Mouse (Mus musculus): Measurements from ENCODE around the gene Mrgprg. TPM values are rescaled to one million over a fixed set of nuclear protein-coding genes. Genes with fewer than 3 reads are reported as not detected.

Gene Mrgprg
- total and polyA plus RNA-seq, 3 experiments = 0.16 TPM; not detected in 2

- no peaks in the 10 kb centered on the region for H3K9me3 ChIP-seq (replicated peaks)
- TF ChIP-seq TAL1 (conservative IDR thresholded peaks at IDR 0.05; ENCODE audit: low read depth, low read length) (no peak), GATA1 (IDR thresholded peaks at IDR 0.05; ENCODE audit: borderline replicate concordance, low read length) (no peak), GATA2 (IDR thresholded peaks at IDR 0.05; ENCODE audit: borderline replicate concordance, low read depth, low read length) (no peak), POLR2AphosphoS5 (IDR thresholded peaks at IDR 0.05; ENCODE audit: insufficient replicate concordance, low read depth, low read length) (no peak), CTCF (IDR thresholded peaks at IDR 0.05; ENCODE audit: low read depth, low read length) (no peak)
- no peak for DNase-seq (ENCODE audit: low spot score)
- no peaks in the 10 kb centered on the region for H3K36me3 ChIP-seq (replicated peaks)
- ATAC-seq (ENCODE audit: extremely low read depth, insufficient number of reproducible peaks, low FRiP score, poor library complexity, severe bottlenecking) = no peak
- H3K27me3 ChIP-seq (ENCODE audit: insufficient read depth, low read length) = peaks cover 31% of the 10 kb centered on the region
- no peak overlapping the region for H3K4me3 ChIP-seq (ENCODE audit: low read depth, low read length)
- H3K4me1 ChIP-seq (ENCODE audit: insufficient read depth, low read depth, low read length) = no peaks in the 10 kb centered on the region
Measured at GRCm38 (mm10) chr7:143739511-143740461, 27.0 kb downstream of the Mrgprg start.

GRCm38 (mm10) chr7:143738601-143739006 lies 28.2 kb downstream of the Mrgprg start:
- Histone ChIP-seq H3K27me3 (ENCODE audit: insufficient read depth, low read length) (peaks cover 36% of the 10 kb centered on the region), H3K4me3 (ENCODE audit: low read depth, low read length) (no peak overlapping the region), H3K9me3 (replicated peaks) (no peaks in the 10 kb centered on the region), H3K36me3 (replicated peaks) (no peaks in the 10 kb centered on the region), H3K4me1 (ENCODE audit: insufficient read depth, low read depth, low read length) (no peaks in the 10 kb centered on the region)
- ATAC-seq (ENCODE audit: extremely low read depth, insufficient number of reproducible peaks, low FRiP score, poor library complexity, severe bottlenecking) (no peak), DNase-seq (ENCODE audit: low spot score) (no peak)
- TF ChIP-seq TAL1 (conservative IDR thresholded peaks at IDR 0.05; ENCODE audit: low read depth, low read length) = no peak
- TF ChIP-seq GATA2 (IDR thresholded peaks at IDR 0.05; ENCODE audit: borderline replicate concordance, low read depth, low read length) = no peak
- no peak for TF ChIP-seq POLR2AphosphoS5 (IDR thresholded peaks at IDR 0.05; ENCODE audit: insufficient replicate concordance, low read depth, low read length)
- no peak for TF ChIP-seq GATA1 (IDR thresholded peaks at IDR 0.05; ENCODE audit: borderline replicate concordance, low read length)
- no peak for TF ChIP-seq CTCF (IDR thresholded peaks at IDR 0.05; ENCODE audit: low read depth, low read length)

GRCm38 (mm10) chr7:143738194-143738593 lies 28.6 kb downstream of the Mrgprg start:
- no peaks in the 10 kb centered on the region for H3K9me3 ChIP-seq (replicated peaks)
- peaks cover 40% of the 10 kb centered on the region for H3K27me3 ChIP-seq (ENCODE audit: insufficient read depth, low read length)
- no peaks in the 10 kb centered on the region for H3K36me3 ChIP-seq (replicated peaks)
- TF ChIP-seq GATA2 (IDR thresholded peaks at IDR 0.05; ENCODE audit: borderline replicate concordance, low read depth, low read length) = no peak
- TF ChIP-seq TAL1 (conservative IDR thresholded peaks at IDR 0.05; ENCODE audit: low read depth, low read length) = no peak
- TF ChIP-seq POLR2AphosphoS5 (IDR thresholded peaks at IDR 0.05; ENCODE audit: insufficient replicate concordance, low read depth, low read length) = no peak
- TF ChIP-seq GATA1 (IDR thresholded peaks at IDR 0.05; ENCODE audit: borderline replicate concordance, low read length) = no peak
- TF ChIP-seq CTCF (IDR thresholded peaks at IDR 0.05; ENCODE audit: low read depth, low read length) = no peak
- no peak overlapping the region for H3K4me3 ChIP-seq (ENCODE audit: low read depth, low read length)
- no peak for ATAC-seq (ENCODE audit: extremely low read depth, insufficient number of reproducible peaks, low FRiP score, poor library complexity, severe bottlenecking)
- H3K4me1 ChIP-seq (ENCODE audit: insufficient read depth, low read depth, low read length) = no peaks in the 10 kb centered on the region
- no peak for DNase-seq (ENCODE audit: low spot score)

- Histone ChIP-seq H3K36me3 (replicated peaks) (no peaks in the 10 kb centered on the region), H3K27me3 (ENCODE audit: insufficient read depth, low read length) (peaks cover 25% of the 10 kb centered on the region), H3K4me3 (ENCODE audit: low read depth, low read length) (no peak overlapping the region), H3K9me3 (replicated peaks) (no peaks in the 10 kb centered on the region), H3K4me1 (ENCODE audit: insufficient read depth, low read depth, low read length) (no peaks in the 10 kb centered on the region)
- no peak for ATAC-seq (ENCODE audit: extremely low read depth, insufficient number of reproducible peaks, low FRiP score, poor library complexity, severe bottlenecking)
- TF ChIP-seq TAL1 (conservative IDR thresholded peaks at IDR 0.05; ENCODE audit: low read depth, low read length) (no peak), GATA2 (IDR thresholded peaks at IDR 0.05; ENCODE audit: borderline replicate concordance, low read depth, low read length) (no peak), CTCF (IDR thresholded peaks at IDR 0.05; ENCODE audit: low read depth, low read length) (no peak), GATA1 (IDR thresholded peaks at IDR 0.05; ENCODE audit: borderline replicate concordance, low read length) (no peak), POLR2AphosphoS5 (IDR thresholded peaks at IDR 0.05; ENCODE audit: insufficient replicate concordance, low read depth, low read length) (no peak)
- no peak for DNase-seq (ENCODE audit: low spot score)
Measured at GRCm38 (mm10) chr7:143733746-143734145, 33.0 kb downstream of the Mrgprg start.

- ATAC-seq (ENCODE audit: extremely low read depth, insufficient number of reproducible peaks, low FRiP score, poor library complexity, severe bottlenecking) = no peak
- Histone ChIP-seq H3K9me3 (replicated peaks) (no peaks in the 10 kb centered on the region), H3K4me3 (ENCODE audit: low read depth, low read length) (no peak overlapping the region), H3K36me3 (replicated peaks) (no peaks in the 10 kb centered on the region), H3K27me3 (ENCODE audit: insufficient read depth, low read length) (peaks cover 36% of the 10 kb centered on the region), H3K4me1 (ENCODE audit: insufficient read depth, low read depth, low read length) (no peaks in the 10 kb centered on the region)
- DNase-seq (ENCODE audit: low spot score) = no peak
- TF ChIP-seq TAL1 (conservative IDR thresholded peaks at IDR 0.05; ENCODE audit: low read depth, low read length) (no peak), CTCF (IDR thresholded peaks at IDR 0.05; ENCODE audit: low read depth, low read length) (no peak), POLR2AphosphoS5 (IDR thresholded peaks at IDR 0.05; ENCODE audit: insufficient replicate concordance, low read depth, low read length) (no peak), GATA1 (IDR thresholded peaks at IDR 0.05; ENCODE audit: borderline replicate concordance, low read length) (no peak), GATA2 (IDR thresholded peaks at IDR 0.05; ENCODE audit: borderline replicate concordance, low read depth, low read length) (no peak)
Measured at GRCm38 (mm10) chr7:143729886-143730285, 36.9 kb downstream of the Mrgprg start.

GRCm38 (mm10) chr7:143726396-143726795 lies 40.4 kb downstream of the Mrgprg start:
- no peak for ATAC-seq (ENCODE audit: extremely low read depth, insufficient number of reproducible peaks, low FRiP score, poor library complexity, severe bottlenecking)
- no peak overlapping the region for H3K4me3 ChIP-seq (ENCODE audit: low read depth, low read length)
- no peaks in the 10 kb centered on the region for H3K9me3 ChIP-seq (replicated peaks)
- no peaks in the 10 kb centered on the region for H3K36me3 ChIP-seq (replicated peaks)
- H3K27me3 ChIP-seq (ENCODE audit: insufficient read depth, low read length) = peaks cover 23% of the 10 kb centered on the region
- TF ChIP-seq CTCF (IDR thresholded peaks at IDR 0.05; ENCODE audit: low read depth, low read length) (no peak), TAL1 (conservative IDR thresholded peaks at IDR 0.05; ENCODE audit: low read depth, low read length) (no peak), GATA1 (IDR thresholded peaks at IDR 0.05; ENCODE audit: borderline replicate concordance, low read length) (no peak), POLR2AphosphoS5 (IDR thresholded peaks at IDR 0.05; ENCODE audit: insufficient replicate concordance, low read depth, low read length) (no peak)
- DNase-seq (ENCODE audit: low spot score) = no peak
- peaks cover 4% of the 10 kb centered on the region for H3K4me1 ChIP-seq (ENCODE audit: insufficient read depth, low read depth, low read length)
